Mouse (Mus musculus) heart, adult 2 months (tissue): ENCODE data around the gene Slc46a3.

Experiments
- CTCF ChIP-seq: fragments of 200-600 bp; IDR thresholded peaks from 2 replicates; pipeline ENCODE4 v1.8.1; 2022; ENCODE audit warnings: antibody characterized with exemption, mild to moderate bottlenecking, moderate library complexity
- EP300 ChIP-seq: fragments of 200-500 bp; IDR thresholded peaks from 2 replicates; pipeline ENCODE4 v1.6.1; 2011; ENCODE audit warnings: low read depth, low read length, control low read depth; ENCODE audit not compliant: insufficient read depth
- POLR2A ChIP-seq: fragments of 200-500 bp; IDR thresholded peaks from 2 replicates; pipeline ENCODE4 v1.6.1; 2011; ENCODE audit warnings: mild to moderate bottlenecking, low read depth, low read length, control low read depth; ENCODE audit not compliant: insufficient read depth

DNA sequence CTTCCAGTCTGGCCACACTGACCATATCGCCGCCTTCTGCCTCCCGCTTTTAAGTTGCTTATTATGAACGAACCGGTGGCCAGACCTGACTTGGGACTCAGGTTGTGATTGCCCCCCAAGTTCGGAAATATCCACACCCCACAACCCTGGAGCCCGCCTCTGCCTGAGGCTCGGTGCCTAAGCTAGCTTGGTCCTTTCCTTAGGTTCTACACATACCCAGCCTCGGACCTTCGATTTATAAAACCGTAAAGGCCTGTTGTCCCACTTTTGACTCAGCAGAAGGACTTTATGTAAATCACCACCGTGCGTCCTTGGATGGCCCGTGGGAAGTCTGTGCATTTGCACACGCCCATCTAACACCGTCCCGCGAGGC is 34.6 kb downstream of the Slc46a3 start:
- no peak for TF ChIP-seq CTCF
- no peak for TF ChIP-seq EP300
- TF ChIP-seq POLR2A: no peak
